Mouse (Mus musculus) spleen, adult 2 months (tissue): ENCODE measurements around the gene Fam20a.

Source experiments
- CTCF ChIP-seq: fragments of 200-500 bp; IDR thresholded peaks from 2 replicates; pipeline ENCODE4 v1.5.1; 2011; ENCODE audit warnings: mild to moderate bottlenecking, inconsistent platforms; ENCODE audit not compliant: insufficient read depth, insufficient read length, insufficient replicate concordance; ENCODE audit errors: extremely low read depth
- POLR2A ChIP-seq: fragments of 200-500 bp; IDR thresholded peaks from 2 replicates; pipeline ENCODE4 v1.6.1; 2011; ENCODE audit warnings: low read depth, low read length, inconsistent platforms

- TF ChIP-seq CTCF (no peak), POLR2A (no peak)
Measured at GRCm38 (mm10) chr11:109769091-109769490, 47.0 kb upstream of the Fam20a start.
